Mouse (Mus musculus) liver, embryonic 13.5 days (tissue): Measurements from ENCODE around the gene Lim2. TPM values are rescaled to one million over a fixed set of nuclear protein-coding genes. Genes with fewer than 3 reads are reported as not detected.

Source experiments
- ATAC-seq: fragments of 200-750 bp; cut with Nextera tagmentation; 2 replicates; pipeline ENCODE4 v1.8.0; 2017; ENCODE audit warnings: low read depth, mild to moderate bottlenecking, moderate number of reproducible peaks, moderate library complexity
- DNase-seq: peaks from one replicate; pipeline ENCODE4 v3.0.0; 2022
- H3K27ac ChIP-seq: fragments of 300-500 bp; sonication (generic); 2 replicates; pipeline ENCODE4 v1.5.1; 2015; ENCODE audit warnings: moderate library complexity, mild to moderate bottlenecking, inconsistent platforms
- H3K27me3 ChIP-seq: fragments of 300-500 bp; sonication (generic); 2 replicates; pipeline ENCODE4 v1.6.1; 2015; ENCODE audit warnings: mild to moderate bottlenecking, inconsistent platforms
- H3K36me3 ChIP-seq: fragments of 300-500 bp; sonication (generic); 2 replicates; pipeline ENCODE4 v1.6.1; 2015; ENCODE audit warnings: mild to moderate bottlenecking, inconsistent platforms
- H3K4me1 ChIP-seq: fragments of 300-500 bp; sonication (generic); replicated peaks from 2 replicates; pipeline ENCODE4 v1.6.1; 2015; ENCODE audit warnings: inconsistent platforms
- H3K4me2 ChIP-seq: fragments of 300-500 bp; sonication (generic); 2 replicates; pipeline ENCODE4 v1.6.1; 2015; ENCODE audit warnings: inconsistent platforms, mild to moderate bottlenecking, moderate library complexity
- H3K4me3 ChIP-seq: fragments of 300-500 bp; sonication (generic); replicated peaks from 2 replicates; pipeline ENCODE4 v1.5.1; 2015; ENCODE audit warnings: mild to moderate bottlenecking, inconsistent platforms
- H3K9ac ChIP-seq: fragments of 300-500 bp; sonication (generic); 2 replicates; pipeline ENCODE4 v1.6.1; 2015; ENCODE audit warnings: mild to moderate bottlenecking, inconsistent platforms
- H3K9me3 ChIP-seq: fragments of 300-500 bp; sonication (generic); replicated peaks from 2 replicates; pipeline ENCODE4 v1.6.1; 2016; ENCODE audit warnings: inconsistent platforms
- WGBS: fragments of 180-500 bp; shearing (Covaris S2); methylation state at CpG from one replicate; pipeline ENCODE4 v1.1.7; 2015; ENCODE audit not compliant: insufficient replicate concordance; 5-methylcytosine and 5-hydroxymethylcytosine counted together
- microRNA-seq: library from miRNA; unstranded; fragments of <30 nt; microRNA quantifications from one replicate; pipeline ENCODE4, GENCODE M21; 2016
- polyA plus RNA-seq: library from polyadenylated mRNA; unstranded; fragments of >200 nt; fragmentation: Nextera tagmentation; extraction: Ambion mirVana; gene quantifications from 2 replicates; pipeline ENCODE4 v1.2.1, GENCODE M21; 2015

The Lim2 gene
- polyA plus RNA-seq, 1 experiment from 2014 or later, result not detected

DNA sequence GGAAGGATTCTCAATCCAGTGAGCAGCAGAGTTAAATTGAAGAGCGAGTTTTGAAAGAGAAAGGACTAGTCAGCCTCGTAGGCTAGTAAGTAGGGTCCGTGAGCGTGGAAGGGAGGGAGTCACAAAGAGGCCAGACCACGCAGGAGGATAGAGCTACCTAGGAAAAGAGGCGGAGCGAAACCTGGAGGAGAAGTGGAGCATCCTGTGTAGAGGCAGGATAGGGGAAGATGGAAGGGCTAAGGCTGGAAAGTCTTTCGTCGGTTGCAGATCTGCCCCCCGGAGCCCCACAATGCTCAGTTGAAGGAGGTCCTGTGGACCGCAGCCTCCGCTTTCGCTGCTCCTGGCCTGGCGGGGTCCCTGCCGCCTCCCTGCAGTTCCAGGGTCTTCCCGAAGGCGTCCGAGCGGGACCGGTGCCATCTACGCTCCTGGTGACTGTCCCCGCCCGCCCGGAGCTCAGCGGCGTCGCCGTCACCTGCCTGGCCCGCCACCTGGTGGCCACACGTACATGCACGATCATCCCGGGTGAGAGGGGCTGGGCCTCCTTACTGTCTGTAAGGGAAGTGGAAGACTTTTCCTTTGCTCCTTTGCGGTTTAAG, 38.7 kb downstream of the Lim2 start:
- Histone ChIP-seq H3K9me3 (no peaks in the 10 kb centered on the region), H3K27ac (no peak overlapping the region), H3K4me3 (peak overlapping the region; percentile 63), H3K36me3 (no peaks in the 10 kb centered on the region), H3K9ac (peak overlapping the region; percentile 60), H3K27me3 (peaks cover 18% of the 10 kb centered on the region), H3K4me1 (peaks cover 22% of the 10 kb centered on the region), H3K4me2 (peak overlapping the region; percentile 94)
- ATAC-seq (peak; percentile 53), DNase-seq (peak; percentile 71)
- WGBS, result under 1% methylated on average over 33 of the region's 33 CpGs

DNA sequence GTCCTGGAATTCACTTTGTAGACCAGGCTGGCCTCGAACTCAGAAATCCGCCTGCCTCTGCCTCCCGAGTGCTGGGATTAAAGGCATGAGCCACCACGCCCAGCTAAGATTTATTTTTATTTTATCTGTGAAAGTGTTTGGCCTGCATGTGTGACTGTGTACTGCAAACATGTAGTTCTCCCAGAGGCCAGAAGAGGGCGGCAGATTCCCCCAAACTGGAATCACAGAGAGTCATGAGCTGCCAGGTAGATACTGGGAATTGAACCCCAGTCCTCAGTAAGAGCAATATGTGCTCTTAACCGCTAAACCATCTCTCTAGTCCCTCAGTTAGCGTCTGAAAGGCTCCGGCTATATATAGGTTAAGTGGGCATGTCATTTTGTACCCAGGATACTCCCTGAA, 42.9 kb downstream of the Lim2 start:
- no peaks in the 10 kb centered on the region for H3K36me3 ChIP-seq
- H3K4me3 ChIP-seq, result no peak overlapping the region
- no peak overlapping the region for H3K9ac ChIP-seq
- ATAC-seq, result no peak
- H3K27ac ChIP-seq, result no peak overlapping the region
- 28% methylated on average over 8 of the region's 8 CpGs for WGBS
- no peak overlapping the region for H3K4me2 ChIP-seq
- DNase-seq, result peak; percentile 30
- H3K9me3 ChIP-seq, result no peaks in the 10 kb centered on the region
- peaks cover 14% of the 10 kb centered on the region for H3K27me3 ChIP-seq
- H3K4me1 ChIP-seq, result peaks cover 11% of the 10 kb centered on the region

DNA sequence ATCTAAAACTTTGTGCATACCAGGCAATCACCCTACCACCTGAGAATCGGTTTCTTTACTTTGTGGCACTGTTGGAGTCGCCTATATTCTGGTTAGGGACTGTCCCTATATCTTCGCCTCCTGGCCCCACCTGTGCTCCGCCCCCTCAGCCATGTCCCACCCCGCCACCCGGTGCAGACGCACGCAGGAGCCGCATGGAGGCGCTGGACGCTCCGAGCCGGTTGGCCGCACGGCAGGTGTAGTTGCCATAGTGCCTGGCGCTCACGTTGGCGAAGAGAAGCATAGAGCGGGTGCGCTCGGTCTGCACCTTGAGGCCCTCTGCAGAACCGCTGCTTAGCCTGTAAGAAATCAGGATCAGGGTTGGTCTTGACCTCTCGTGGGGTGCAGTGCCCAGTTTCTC, 48.2 kb downstream of the Lim2 start:
- Histone ChIP-seq H3K36me3 (no peaks in the 10 kb centered on the region), H3K4me1 (peaks cover 2% of the 10 kb centered on the region; the same call in 1 of the 2 replicates), H3K27ac (no peak overlapping the region), H3K9ac (no peak overlapping the region), H3K9me3 (no peaks in the 10 kb centered on the region), H3K4me2 (no peak overlapping the region), H3K27me3 (peaks cover 48% of the 10 kb centered on the region), H3K4me3 (no peak overlapping the region)
- 7% methylated on average over 23 of the region's 23 CpGs for WGBS
- ATAC-seq, result no peak
- DNase-seq, result no peak

DNA sequence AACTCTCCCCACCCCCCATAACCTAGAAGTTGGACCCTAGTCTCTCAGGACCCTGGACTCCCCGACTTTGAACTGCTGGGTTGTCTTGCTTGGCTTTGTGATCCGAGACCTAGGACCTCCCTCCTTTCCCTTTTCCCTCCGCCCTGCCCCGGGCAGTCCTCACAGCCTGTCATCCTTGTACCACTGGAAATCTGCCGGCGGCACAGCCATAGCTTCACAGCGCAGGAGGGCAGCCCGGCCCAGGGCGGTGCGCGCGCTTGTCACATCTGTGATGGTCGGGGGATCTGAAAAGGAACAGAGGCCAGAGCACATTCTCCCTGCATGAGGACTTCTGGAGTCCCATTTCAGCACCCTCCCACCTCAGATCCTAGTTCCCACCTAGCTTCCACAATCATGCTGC, 48.9 kb downstream of the Lim2 start:
- ATAC-seq, result no peak

DNA sequence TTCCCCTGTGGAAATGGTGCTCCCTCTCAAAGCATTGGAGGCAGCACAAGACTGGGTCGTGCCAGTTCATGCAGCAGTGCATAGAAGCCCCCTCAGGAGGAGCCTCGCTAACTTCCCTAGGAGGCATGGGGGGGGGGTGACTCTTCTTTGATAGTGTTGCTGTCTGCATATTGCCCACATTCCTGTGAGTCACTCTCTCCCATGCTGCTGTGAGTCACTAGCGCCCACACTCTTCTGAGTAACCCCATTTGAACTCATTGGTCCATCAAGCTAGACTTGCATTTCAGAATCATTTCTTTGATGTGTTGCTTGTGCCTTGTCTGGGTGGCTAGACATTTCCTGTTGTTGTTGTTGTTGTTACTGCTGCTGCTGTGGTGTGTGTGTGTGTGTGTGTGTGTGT, 53.7 kb downstream of the Lim2 start:
- Histone ChIP-seq H3K9me3 (no peaks in the 10 kb centered on the region), H3K36me3 (no peaks in the 10 kb centered on the region), H3K4me3 (no peak overlapping the region), H3K27ac (no peak overlapping the region), H3K27me3 (peaks cover 26% of the 10 kb centered on the region), H3K4me2 (no peak overlapping the region), H3K9ac (no peak overlapping the region), H3K4me1 (no peaks in the 10 kb centered on the region)
- ATAC-seq (no peak), DNase-seq (no peak)
- 45% methylated on average over 3 of the region's 3 CpGs for WGBS

More for the DNA sequence above, 48.9 kb downstream of the Lim2 start:
- no peak overlapping the region; the same call in 1 of the 2 replicates for H3K4me3 ChIP-seq
- no peak overlapping the region for H3K4me2 ChIP-seq
- H3K4me1 ChIP-seq, result peaks cover 2% of the 10 kb centered on the region; the same call in 1 of the 2 replicates
- H3K9me3 ChIP-seq, result no peaks in the 10 kb centered on the region
- H3K36me3 ChIP-seq, result no peaks in the 10 kb centered on the region
- WGBS, result 5% methylated on average over 13 of the region's 13 CpGs
- H3K27me3 ChIP-seq, result peaks cover 48% of the 10 kb centered on the region
- H3K27ac ChIP-seq, result no peak overlapping the region
- DNase-seq, result no peak
- H3K9ac ChIP-seq, result no peak overlapping the region

DNA sequence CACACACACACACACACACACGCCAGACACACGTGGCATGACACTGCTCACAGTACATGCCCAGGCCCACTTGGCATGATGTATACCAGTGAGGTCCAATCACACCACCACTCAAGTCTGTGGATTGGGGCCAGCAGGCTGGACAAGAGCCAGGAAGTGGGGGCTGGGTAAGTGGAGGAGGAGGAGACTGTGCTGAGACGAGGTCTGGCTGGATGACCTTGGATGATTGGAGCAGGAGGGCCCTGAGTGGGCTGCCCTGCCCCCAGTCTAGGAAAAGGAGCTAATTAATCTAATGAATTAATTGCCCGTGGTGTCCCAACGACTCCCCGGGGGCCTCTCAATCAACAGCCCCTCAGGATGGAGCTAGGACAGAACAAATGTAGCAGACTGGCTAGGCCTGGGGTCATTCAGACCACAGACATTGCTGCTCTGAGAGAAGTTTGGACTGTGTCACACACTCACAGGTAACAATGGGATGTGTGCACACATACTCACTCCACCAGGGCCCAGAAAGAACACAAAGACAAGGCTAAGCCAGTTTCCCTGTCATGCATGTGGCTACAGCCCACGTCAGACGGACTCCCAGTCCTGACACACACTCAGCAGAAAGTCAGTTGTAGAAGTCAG, 54.7 kb downstream of the Lim2 start:
- Histone ChIP-seq H3K27ac (no peak overlapping the region), H3K4me3 (no peak overlapping the region), H3K36me3 (no peaks in the 10 kb centered on the region), H3K9ac (no peak overlapping the region), H3K4me1 (no peaks in the 10 kb centered on the region), H3K9me3 (no peaks in the 10 kb centered on the region), H3K27me3 (peaks cover 16% of the 10 kb centered on the region), H3K4me2 (no peak overlapping the region)
- ATAC-seq, result no peak
- 56% methylated on average over 8 of the region's 8 CpGs for WGBS
- no peak for DNase-seq

DNA sequence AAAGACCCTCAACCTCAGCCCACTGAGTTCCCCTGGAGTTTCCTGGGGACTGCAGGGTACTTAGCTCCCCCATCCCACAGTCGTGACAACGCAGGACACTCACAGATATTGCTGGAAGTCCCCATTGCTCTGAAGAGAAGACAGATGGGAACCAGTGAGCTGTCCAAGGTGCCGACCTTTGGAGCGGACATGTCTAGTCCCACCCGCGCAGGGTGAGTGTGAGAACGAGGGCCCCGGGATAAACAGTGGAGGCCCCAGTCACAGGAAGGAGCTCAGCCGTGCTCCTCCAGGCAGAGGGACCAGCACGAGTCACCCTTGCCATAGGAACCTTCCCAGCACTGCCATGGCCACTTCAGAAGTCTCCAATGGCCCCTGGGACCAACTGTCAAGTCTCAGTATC, 55.8 kb downstream of the Lim2 start:
- Histone ChIP-seq H3K27me3 (peaks cover 7% of the 10 kb centered on the region), H3K9me3 (no peaks in the 10 kb centered on the region), H3K27ac (no peak overlapping the region), H3K4me3 (no peak overlapping the region), H3K36me3 (no peaks in the 10 kb centered on the region), H3K9ac (no peak overlapping the region), H3K4me1 (no peaks in the 10 kb centered on the region), H3K4me2 (no peak overlapping the region)
- 6% methylated on average over 10 of the region's 10 CpGs for WGBS
- ATAC-seq (no peak), DNase-seq (no peak)

Small RNA genes within 50 kb of the gene (microRNA-seq; reads per million reads assigned to microRNA genes)
- 2.6 reads per million for gene Mir7051

Other genes with a start within 250 kb of the Lim2 start
- gene Zfp715, start 114.4 kb upstream of the Lim2 start, polyA plus RNA-seq, result 4.1 and 5.8 TPM in 2 replicates
- 2.0 and 2.2 TPM in 2 replicates for gene Siglecf, start 76.3 kb upstream of the Lim2 start, polyA plus RNA-seq
- 0.28 and 0.32 TPM in 2 replicates for gene Siglecg, start 19.5 kb upstream of the Lim2 start, polyA plus RNA-seq
- gene Nkg7, start 9.4 kb downstream of the Lim2 start, polyA plus RNA-seq, result 7.1 and 9.6 TPM in 2 replicates
- not detected in 2 replicates for gene Cldnd2, start 13.1 kb downstream of the Lim2 start, polyA plus RNA-seq
- gene Etfb, start 16.4 kb downstream of the Lim2 start, polyA plus RNA-seq, result 241 and 252 TPM in 2 replicates
- gene Gm45233, start 16.5 kb downstream of the Lim2 start, polyA plus RNA-seq, result not detected in 2 replicates
- 0.58 and 0.85 TPM in 2 replicates for gene Vsig10l, start 35.5 kb downstream of the Lim2 start, polyA plus RNA-seq
- gene Iglon5, start 62.4 kb downstream of the Lim2 start, polyA plus RNA-seq, result not detected in 2 replicates
- gene 4931406B18Rik, start 78.3 kb downstream of the Lim2 start, polyA plus RNA-seq, result not detected in 2 replicates
- 1.3 TPM in 2 replicates for gene Cd33, start 116.8 kb downstream of the Lim2 start, polyA plus RNA-seq
- 0.20 and 0.27 TPM in 2 replicates for gene Zfp658, start 134.6 kb downstream of the Lim2 start, polyA plus RNA-seq
- 2.0 and 2.7 TPM in 2 replicates for gene Zfp719, start 151.9 kb downstream of the Lim2 start, polyA plus RNA-seq
- gene Zfp819, start 179.5 kb downstream of the Lim2 start, polyA plus RNA-seq, result 0.08 TPM in 1 of 2 replicates, not detected in the other
- gene Ceacam18, start 207.0 kb downstream of the Lim2 start, polyA plus RNA-seq, result not detected in 2 replicates
- 1.6 and 1.9 TPM in 2 replicates for gene Siglece, start 232.5 kb downstream of the Lim2 start, polyA plus RNA-seq
- gene Ctu1, start 244.3 kb downstream of the Lim2 start, polyA plus RNA-seq, result 5.2 and 5.3 TPM in 2 replicates